Mouse (Mus musculus): ENCODE data around the gene Slc25a1.

GRCm38 (mm10) chr16:17931906-17932460 is 4.0 kb upstream of the Slc25a1 start:
- no peak for TF ChIP-seq CTCF (IDR thresholded peaks at IDR 0.05; ENCODE audit: control insufficient read depth, insufficient read depth, low read length)
- no peak for TF ChIP-seq POLR2A (IDR thresholded peaks at IDR 0.05; ENCODE audit: borderline replicate concordance, control insufficient read depth, low read depth, low read length)

Data from bone marrow, adult 2 months (tissue).